Mouse (Mus musculus) B cell, adult (primary cell): Measurements from ENCODE around the gene Tppp3. TPM values are rescaled to one million over a fixed set of nuclear protein-coding genes. Genes with fewer than 3 reads are reported as not detected.

Source experiments
- total RNA-seq: library from RNA; stranded (reverse); gene quantifications from 4 replicates; pipeline ENCODE4 v1.2.4, GENCODE M21; 2023; ENCODE audit not compliant: inconsistent age

Tppp3 gene
- total RNA-seq, result 0.54 to 0.77 TPM (median 0.63 TPM) in 3 of 4 replicates, not detected in the other

DNA sequence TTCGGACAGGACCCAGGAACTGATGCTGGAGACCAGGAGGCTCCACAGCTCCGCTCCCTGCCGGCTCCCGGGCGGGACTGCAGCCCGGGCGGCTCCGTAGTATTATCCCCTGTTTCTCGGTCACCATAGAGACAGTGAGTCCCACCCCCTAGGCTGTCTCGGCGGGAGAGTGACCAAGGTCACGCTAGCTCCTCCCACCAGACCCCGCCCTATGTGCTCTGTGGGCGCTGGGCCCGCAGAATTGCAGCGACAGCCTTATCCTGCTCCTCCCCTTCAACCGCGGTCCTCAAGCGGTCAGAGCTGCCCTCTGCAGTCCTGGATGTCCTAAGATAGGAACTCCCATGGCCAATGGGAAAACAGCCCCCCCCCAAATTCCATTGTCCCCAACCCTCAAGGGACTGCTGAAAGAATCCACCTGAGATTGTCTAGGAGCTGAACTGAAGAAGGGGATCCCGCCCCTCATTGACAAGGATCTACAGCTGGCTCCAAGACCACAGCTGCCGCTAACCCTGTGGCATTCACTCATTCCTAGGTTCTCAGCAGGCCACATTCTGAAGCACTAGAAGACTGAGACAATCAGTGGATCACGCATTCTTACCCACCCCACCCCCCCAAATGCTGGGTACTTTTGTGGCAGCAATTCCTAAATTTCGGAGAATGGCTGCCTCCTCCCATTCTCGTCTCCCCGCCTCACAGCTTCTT lies at the start of gene Tppp3:
Gene Tppp3, minus strand, starts transcription at position 213 of the 702 bp plus-strand sequence.

DNA sequence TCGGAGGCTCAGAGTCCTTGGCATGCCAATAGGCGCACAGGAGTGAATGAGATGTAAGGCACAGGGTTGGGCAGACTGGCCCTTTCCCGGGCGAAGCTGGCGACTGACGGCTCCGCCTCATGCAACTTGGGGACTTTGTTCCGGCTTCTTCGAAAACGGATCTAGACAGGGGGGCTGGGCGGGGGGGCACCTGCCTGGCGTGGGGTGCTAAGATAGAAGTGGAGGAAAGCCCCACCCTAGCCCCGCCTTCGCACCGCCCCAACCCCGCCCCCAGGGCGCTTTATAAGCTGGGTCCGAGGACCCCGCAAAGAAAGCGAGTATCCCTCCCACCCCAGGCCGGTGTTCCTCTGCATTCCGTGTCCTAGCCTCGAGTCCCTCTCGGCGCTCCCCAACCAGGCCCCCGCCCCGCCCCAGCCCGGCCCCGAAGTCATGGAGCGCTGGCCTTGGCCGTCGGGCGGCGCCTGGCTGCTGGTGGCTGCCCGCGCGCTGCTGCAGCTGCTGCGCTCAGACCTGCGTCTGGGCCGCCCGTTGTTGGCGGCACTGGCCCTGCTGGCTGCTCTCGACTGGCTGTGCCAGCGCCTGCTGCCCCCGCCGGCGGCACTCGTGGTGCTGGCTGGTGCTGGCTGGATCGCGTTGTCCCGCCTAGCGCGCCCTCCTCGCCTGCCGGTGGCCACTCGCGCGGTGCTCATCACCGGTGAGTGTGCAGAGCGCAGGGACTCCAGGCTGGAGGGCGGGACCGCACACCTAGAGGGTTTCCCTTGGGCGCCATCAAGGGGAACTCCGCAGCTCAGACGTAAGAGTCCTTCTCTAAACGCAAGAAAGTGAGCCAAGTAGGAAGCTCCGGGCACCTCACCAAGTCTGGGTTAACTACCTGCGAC lies 47.3 kb upstream of the Tppp3 start, which contains the start of gene Hsd11b2:
Gene Hsd11b2, plus strand, starts transcription at position 320 of the 878 bp plus-strand sequence.

DNA sequence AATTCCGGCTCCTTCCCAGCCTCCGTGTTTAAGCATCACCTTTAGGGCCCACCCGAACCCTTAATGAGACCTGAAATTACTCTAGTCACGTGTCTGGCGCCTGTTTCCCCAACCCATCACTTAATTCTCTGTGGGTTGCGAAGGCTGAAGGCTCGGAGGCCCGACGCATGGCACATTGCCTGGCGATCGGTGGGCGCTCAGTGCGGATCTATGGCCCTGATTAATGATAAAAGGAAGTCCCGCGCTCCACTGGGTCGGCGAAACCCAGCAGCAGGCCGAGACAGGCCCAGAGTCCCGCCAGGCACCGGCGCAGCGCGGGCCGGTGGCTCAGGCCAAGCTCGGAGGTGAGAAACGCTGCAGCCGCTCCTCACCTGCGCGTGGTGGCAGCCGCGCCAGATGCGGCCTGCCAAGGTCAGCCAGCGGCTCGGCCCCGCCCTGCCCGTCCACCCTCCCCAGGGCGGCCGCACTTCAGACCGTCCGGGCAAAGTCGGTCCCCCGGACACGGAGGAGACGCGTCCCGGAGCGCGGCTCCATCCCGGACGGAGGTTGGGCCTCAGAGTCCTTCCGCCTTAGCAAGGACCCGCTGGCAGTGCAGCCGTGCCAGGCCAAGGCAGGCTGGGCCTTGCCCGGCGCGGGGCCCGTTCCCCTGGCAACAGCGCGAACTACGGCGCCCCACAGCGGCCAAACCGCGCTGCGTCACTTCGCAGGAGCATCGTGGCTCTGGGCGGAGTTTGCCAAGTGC lies 25.3 kb upstream of the Tppp3 start, which contains the start of gene Zdhhc1:
Gene Zdhhc1, minus strand, starts transcription at position 464 of the 742 bp plus-strand sequence.

Other genes starting within 250 kb of the Tppp3 start
- gene D230025D16Rik, start 246.4 kb downstream of the Tppp3 start, total RNA-seq, result 22.9 to 29.6 TPM (median 24.6 TPM) in 4 replicates
- 1.00 to 1.5 TPM (median 1.4 TPM) in 4 replicates for gene B3gnt9, start 216.4 kb downstream of the Tppp3 start, total RNA-seq
- gene Tradd, start 206.9 kb downstream of the Tppp3 start, total RNA-seq, result 21.0 to 25.3 TPM (median 23.2 TPM) in 4 replicates
- gene Fbxl8, start 206.9 kb downstream of the Tppp3 start, total RNA-seq, result 8.0 to 10.0 TPM (median 9.0 TPM) in 4 replicates
- 0.33 to 1.1 TPM (median 0.88 TPM) in 4 replicates for gene Hsf4, start 201.7 kb downstream of the Tppp3 start, total RNA-seq
- gene Nol3, start 195.4 kb downstream of the Tppp3 start, total RNA-seq, result not detected in 4 replicates
- gene 4931428F04Rik, start 181.7 kb downstream of the Tppp3 start, total RNA-seq, result 5.0 to 7.7 TPM (median 6.5 TPM) in 4 replicates
- gene Exoc3l, start 175.4 kb downstream of the Tppp3 start, total RNA-seq, result 1.2 to 1.4 TPM (median 1.3 TPM) in 4 replicates
- 83.8 to 97.8 TPM (median 88.5 TPM) in 4 replicates for gene E2f4, start 173.9 kb downstream of the Tppp3 start, total RNA-seq
- gene Elmo3, start 165.9 kb downstream of the Tppp3 start, total RNA-seq, result 3.0 to 4.7 TPM (median 3.9 TPM) in 4 replicates
- 6.3 to 8.3 TPM (median 7.0 TPM) in 4 replicates for gene Lrrc29, start 145.2 kb downstream of the Tppp3 start, total RNA-seq
- 26.8 to 32.7 TPM (median 29.3 TPM) in 4 replicates for gene Tmem208, start 145.2 kb downstream of the Tppp3 start, total RNA-seq
- 35.8 to 40.7 TPM (median 37.7 TPM) in 4 replicates for gene Fhod1, start 123.6 kb downstream of the Tppp3 start, total RNA-seq
- 1.3 to 2.1 TPM (median 2.0 TPM) in 4 replicates for gene Slc9a5, start 122.7 kb downstream of the Tppp3 start, total RNA-seq
- not detected in 4 replicates for gene Plekhg4, start 98.3 kb downstream of the Tppp3 start, total RNA-seq
- not detected in 4 replicates for gene Kctd19, start 58.0 kb downstream of the Tppp3 start, total RNA-seq
- gene Lrrc36, start 58.0 kb downstream of the Tppp3 start, total RNA-seq, result not detected in 4 replicates
- 3.0 to 4.8 TPM (median 3.6 TPM) in 4 replicates for gene Zdhhc1, start 25.4 kb upstream of the Tppp3 start, total RNA-seq
- not detected in 4 replicates for gene Hsd11b2, start 47.2 kb upstream of the Tppp3 start, total RNA-seq
- 99.8 to 117 TPM (median 102 TPM) in 4 replicates for gene Atp6v0d1, start 94.5 kb upstream of the Tppp3 start, total RNA-seq
- 25.4 to 27.6 TPM (median 26.1 TPM) in 4 replicates for gene Ripor1, start 133.7 kb upstream of the Tppp3 start, total RNA-seq
- gene Ctcf, start 165.0 kb upstream of the Tppp3 start, total RNA-seq, result 187 to 204 TPM (median 199 TPM) in 4 replicates
- not detected in 4 replicates for gene Agrp, start 165.9 kb upstream of the Tppp3 start, total RNA-seq
- gene Carmil2, start 214.7 kb upstream of the Tppp3 start, total RNA-seq, result 151 to 166 TPM (median 159 TPM) in 4 replicates
- 95.0 to 102 TPM (median 100 TPM) in 4 replicates for gene Acd, start 229.6 kb upstream of the Tppp3 start, total RNA-seq
- gene Pard6a, start 229.6 kb upstream of the Tppp3 start, total RNA-seq, result 13.5 to 18.8 TPM (median 16.4 TPM) in 4 replicates
- gene 4933405L10Rik, start 236.1 kb upstream of the Tppp3 start, total RNA-seq, result not detected in 4 replicates
- 2.8 to 3.9 TPM (median 3.5 TPM) in 4 replicates for gene Enkd1, start 236.7 kb upstream of the Tppp3 start, total RNA-seq